Mouse (Mus musculus): ENCODE results near the gene Skor1. TPM values are rescaled to one million over a fixed set of nuclear protein-coding genes. Genes with fewer than 3 reads are reported as not detected.
A peak's percentile ranks its signal among the peaks of the same experiment; 100 is the strongest.

The Skor1 gene
- total and polyA plus RNA-seq, 2 experiments from 2014 or later: 9.2 to 36.3 TPM

DNA sequence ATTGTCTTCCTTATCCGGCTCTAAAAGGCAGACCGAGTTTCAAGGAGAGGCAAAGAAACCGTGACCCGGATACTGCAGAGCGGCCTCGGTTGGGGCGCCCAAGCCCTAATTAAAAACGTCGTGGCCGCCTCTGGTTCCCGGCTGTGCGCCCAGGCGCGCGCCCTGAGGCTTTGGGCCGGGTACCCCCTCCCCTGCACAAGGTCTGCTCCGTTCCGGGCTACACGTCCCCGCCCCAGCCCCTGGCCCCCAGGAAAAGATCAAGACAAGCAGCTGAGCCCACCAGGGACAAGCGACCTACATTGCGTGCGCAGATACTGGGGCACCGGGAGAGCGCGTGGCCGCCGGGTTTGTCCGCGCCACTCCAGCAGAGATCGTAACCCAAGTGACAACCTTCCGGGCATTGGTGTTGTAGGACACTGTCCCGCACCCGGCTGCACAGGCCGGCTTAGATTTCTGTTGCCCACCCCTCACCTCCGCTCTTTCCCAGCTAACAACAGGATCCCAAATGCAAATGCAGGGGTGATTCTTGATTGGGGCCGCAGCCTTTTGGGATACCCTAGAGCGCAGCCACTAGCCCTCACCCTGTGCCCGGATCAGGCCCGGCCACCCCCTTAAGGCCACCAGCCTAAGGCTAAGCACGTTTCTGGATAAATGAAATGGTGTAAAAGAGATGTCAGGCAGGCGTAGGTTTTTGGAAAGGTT is 6.3 kb downstream of the Skor1 start:
- peak overlapping the region; percentile 61 for H3K4me2 ChIP-seq (ENCODE audit: low read depth, low read length)
- peak overlapping the region; percentile 38; the same call in 1 of the 2 replicates for H3K9ac ChIP-seq (replicated peaks; ENCODE audit: low read length)
- peaks cover 8% of the 10 kb centered on the region; the same call in 1 of the 2 replicates for H3K4me1 ChIP-seq (ENCODE audit: insufficient read depth, low read length)
- DNase-seq (ENCODE audit: low spot score): peak; percentile 14
- peaks cover 91% of the 10 kb centered on the region for H3K27me3 ChIP-seq (ENCODE audit: insufficient read depth, low read length)
- TF ChIP-seq CTCF (IDR thresholded peaks at IDR 0.05; ENCODE audit: low read depth): no peak
- no peaks in the 10 kb centered on the region for H3K36me3 ChIP-seq (ENCODE audit: insufficient read depth, low read length)
- peak overlapping the region; percentile 45 for H3K4me3 ChIP-seq (ENCODE audit: low read length)
- peak; percentile 19; the same call in 1 of the 2 replicates for ATAC-seq
- H3K27ac ChIP-seq: peak overlapping the region; percentile 66
- H3K9me3 ChIP-seq (ENCODE audit: low read length): no peaks in the 10 kb centered on the region
- 1% methylated on average over 42 of the region's 42 CpGs for WGBS

DNA sequence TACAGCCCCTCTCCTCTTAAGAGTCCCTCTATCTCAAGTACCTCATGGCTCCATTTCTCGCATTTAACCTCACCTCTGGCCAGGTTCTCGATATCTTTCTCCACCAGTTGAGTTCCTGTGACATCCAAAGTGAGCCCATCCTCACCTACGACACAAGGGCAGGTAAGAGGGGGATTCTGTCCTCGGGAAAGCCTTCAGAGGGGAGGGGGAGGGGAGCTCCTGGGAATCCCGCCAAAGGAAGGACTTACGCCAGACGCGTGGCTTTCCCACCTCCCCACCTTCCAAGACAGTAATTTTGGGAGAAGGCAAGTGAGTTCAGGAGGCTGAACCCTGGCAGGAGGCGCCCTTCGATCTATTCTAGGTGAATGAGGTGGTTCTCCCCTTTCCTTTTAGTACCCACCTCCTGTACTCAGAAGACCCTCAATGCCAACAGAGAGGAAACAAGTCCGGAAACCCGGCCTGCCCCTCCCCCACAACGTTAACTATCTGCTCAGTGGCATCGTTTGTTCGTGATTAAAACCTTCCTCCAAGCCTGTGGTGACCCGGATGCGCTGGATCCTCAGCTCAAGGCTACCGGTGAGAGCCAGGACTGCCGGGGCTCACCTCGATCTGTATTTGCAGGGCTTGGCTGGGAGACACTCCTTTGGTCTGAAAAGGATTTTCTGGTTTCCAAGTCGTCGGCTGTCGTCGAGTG is 7.0 kb downstream of the Skor1 start:
- Histone ChIP-seq H3K27ac (peak overlapping the region; percentile 66; the same call in 1 of the 2 replicates), H3K4me2 (ENCODE audit: low read depth, low read length) (peak overlapping the region; percentile 61), H3K4me3 (ENCODE audit: low read length) (peak overlapping the region; percentile 45; the same call in 1 of the 2 replicates), H3K27me3 (ENCODE audit: insufficient read depth, low read length) (peaks cover 91% of the 10 kb centered on the region), H3K36me3 (ENCODE audit: insufficient read depth, low read length) (no peaks in the 10 kb centered on the region), H3K4me1 (ENCODE audit: insufficient read depth, low read length) (peaks cover 8% of the 10 kb centered on the region; the same call in 1 of the 2 replicates), H3K9me3 (ENCODE audit: low read length) (no peaks in the 10 kb centered on the region), H3K9ac (replicated peaks; ENCODE audit: low read length) (0 out of 2 replicates have a peak overlapping the region, but pooled peaks have one; percentile 38)
- no peak for ATAC-seq
- WGBS: 2% methylated on average over 24 of the region's 24 CpGs
- no peak for TF ChIP-seq CTCF (IDR thresholded peaks at IDR 0.05; ENCODE audit: low read depth)
- DNase-seq (ENCODE audit: low spot score): peak; percentile 20

DNA sequence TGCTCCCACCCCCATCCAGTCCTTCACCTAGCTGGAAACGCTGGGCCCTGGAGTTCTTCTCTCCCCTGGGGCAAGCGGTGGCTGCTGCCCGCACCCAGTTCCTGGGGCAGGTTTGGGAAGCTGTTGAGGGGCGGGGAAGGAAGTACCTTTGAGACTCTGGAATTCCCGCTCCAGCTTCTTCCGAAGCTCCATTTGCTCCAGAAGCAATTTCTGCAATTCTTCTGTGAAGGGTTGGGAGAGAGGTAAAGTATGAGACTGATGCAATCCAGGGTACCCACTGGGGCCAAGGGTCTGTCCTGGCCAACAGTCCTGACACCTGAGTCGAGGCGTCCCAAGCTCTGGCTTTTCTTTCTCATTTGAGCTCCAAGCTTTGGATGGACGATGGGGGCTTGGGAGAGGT is 8.6 kb downstream of the Skor1 start:
- ATAC-seq: no peak
- H3K36me3 ChIP-seq (ENCODE audit: insufficient read depth, low read length): no peaks in the 10 kb centered on the region
- no peak overlapping the region for H3K27ac ChIP-seq
- H3K27me3 ChIP-seq (ENCODE audit: insufficient read depth, low read length): peaks cover 92% of the 10 kb centered on the region
- no peak for TF ChIP-seq CTCF (IDR thresholded peaks at IDR 0.05; ENCODE audit: low read depth)
- no peak for DNase-seq (ENCODE audit: low spot score)
- H3K9me3 ChIP-seq (ENCODE audit: low read length): no peaks in the 10 kb centered on the region
- no peak overlapping the region; the same call in 1 of the 2 replicates for H3K4me3 ChIP-seq (ENCODE audit: low read length)
- 5% methylated on average over 9 of the region's 9 CpGs for WGBS
- H3K9ac ChIP-seq (replicated peaks; ENCODE audit: low read length): no peak overlapping the region
- H3K4me2 ChIP-seq (ENCODE audit: low read depth, low read length): peak overlapping the region; percentile 31
- peaks cover 11% of the 10 kb centered on the region; the same call in 1 of the 2 replicates for H3K4me1 ChIP-seq (ENCODE audit: insufficient read depth, low read length)

DNA sequence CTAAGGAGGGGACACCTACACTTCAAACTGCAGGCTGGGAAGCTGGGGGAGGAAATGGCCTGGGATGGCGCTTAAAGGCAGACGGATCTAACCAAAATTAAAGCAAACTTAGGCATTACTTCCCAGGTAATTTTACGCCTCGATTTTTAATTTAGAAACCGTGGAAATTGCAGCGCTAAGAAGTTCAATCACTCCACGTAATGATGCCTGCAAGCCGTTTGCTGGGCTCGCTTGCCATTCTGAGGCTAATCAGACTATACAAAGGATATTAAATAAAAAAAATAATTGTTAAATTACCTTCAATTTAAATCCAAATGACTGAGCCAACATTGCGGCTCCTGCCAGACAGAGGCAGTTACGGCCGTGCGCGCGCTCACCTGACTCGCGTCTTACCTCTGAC is 9.1 kb downstream of the Skor1 start:
- Histone ChIP-seq H3K36me3 (ENCODE audit: insufficient read depth, low read length) (no peaks in the 10 kb centered on the region), H3K27ac (no peak overlapping the region), H3K4me3 (ENCODE audit: low read length) (peak overlapping the region; percentile 6; the same call in 1 of the 2 replicates), H3K4me2 (ENCODE audit: low read depth, low read length) (peak overlapping the region; percentile 31; the same call in 1 of the 2 replicates), H3K9me3 (ENCODE audit: low read length) (no peaks in the 10 kb centered on the region), H3K27me3 (ENCODE audit: insufficient read depth, low read length) (peaks cover 92% of the 10 kb centered on the region), H3K4me1 (ENCODE audit: insufficient read depth, low read length) (peaks cover 15% of the 10 kb centered on the region; the same call in 1 of the 2 replicates), H3K9ac (replicated peaks; ENCODE audit: low read length) (no peak overlapping the region)
- peak; percentile 27 for DNase-seq (ENCODE audit: low spot score)
- no peak for ATAC-seq
- 7% methylated on average over 17 of the region's 17 CpGs for WGBS
- TF ChIP-seq CTCF (IDR thresholded peaks at IDR 0.05; ENCODE audit: low read depth): no peak

DNA sequence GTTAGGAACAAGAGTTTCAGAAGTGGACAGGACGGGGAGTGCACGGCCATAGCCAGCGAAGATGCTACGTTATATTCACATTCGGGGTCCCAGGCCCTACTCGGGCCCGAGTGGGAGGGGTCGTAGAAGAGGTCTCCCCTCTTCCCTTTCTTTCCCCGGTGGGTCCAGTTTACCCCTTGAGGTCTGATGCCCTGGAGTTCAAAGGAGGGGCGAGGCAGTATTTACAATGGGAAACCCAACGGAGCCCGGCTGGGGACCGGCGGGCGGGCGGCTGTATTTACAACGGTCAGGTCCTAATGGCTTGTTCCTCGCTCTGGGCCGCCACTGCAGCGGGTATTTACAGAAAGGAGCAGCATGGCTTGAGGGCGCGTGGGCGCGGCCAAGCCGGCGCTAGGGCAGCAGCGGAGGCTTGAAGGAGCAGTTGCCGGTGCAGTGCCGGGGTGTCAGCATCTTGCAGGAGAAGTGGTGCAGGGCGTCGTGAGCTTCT is 10.2 kb downstream of the Skor1 start:
- no peaks in the 10 kb centered on the region for H3K36me3 ChIP-seq (ENCODE audit: insufficient read depth, low read length)
- WGBS: 1% methylated on average over 31 of the region's 31 CpGs
- H3K9ac ChIP-seq (replicated peaks; ENCODE audit: low read length): no peak overlapping the region; the same call in 1 of the 2 replicates
- H3K4me1 ChIP-seq (ENCODE audit: insufficient read depth, low read length): peaks cover 17% of the 10 kb centered on the region; the same call in 1 of the 2 replicates
- no peak overlapping the region for H3K27ac ChIP-seq
- peak; percentile 49 for DNase-seq (ENCODE audit: low spot score)
- H3K9me3 ChIP-seq (ENCODE audit: low read length): no peaks in the 10 kb centered on the region
- no peak for TF ChIP-seq CTCF (IDR thresholded peaks at IDR 0.05; ENCODE audit: low read depth)
- H3K4me2 ChIP-seq (ENCODE audit: low read depth, low read length): peak overlapping the region; percentile 49
- peaks cover 90% of the 10 kb centered on the region for H3K27me3 ChIP-seq (ENCODE audit: insufficient read depth, low read length)
- ATAC-seq: no peak
- H3K4me3 ChIP-seq (ENCODE audit: low read length): peak overlapping the region; percentile 23

DNA sequence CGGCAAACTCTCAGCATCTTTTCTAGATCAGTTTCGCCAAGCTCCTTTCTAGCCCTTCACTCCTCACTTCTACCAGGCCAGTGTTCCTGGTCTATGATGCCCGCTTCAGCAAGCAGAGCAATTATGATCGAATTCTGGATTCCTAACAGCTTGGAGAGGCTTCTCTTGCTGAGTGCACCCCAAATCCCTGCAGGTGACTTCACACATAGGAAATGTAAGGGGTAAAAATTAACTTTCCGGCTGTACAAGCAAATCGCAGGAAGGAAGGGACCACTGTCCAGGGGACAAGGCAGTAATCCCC is 11.2 kb downstream of the Skor1 start:
- Histone ChIP-seq H3K9ac (replicated peaks; ENCODE audit: low read length) (no peak overlapping the region), H3K4me1 (ENCODE audit: insufficient read depth, low read length) (peaks cover 17% of the 10 kb centered on the region; the same call in 1 of the 2 replicates), H3K9me3 (ENCODE audit: low read length) (no peaks in the 10 kb centered on the region), H3K27ac (no peak overlapping the region), H3K36me3 (ENCODE audit: insufficient read depth, low read length) (no peaks in the 10 kb centered on the region), H3K27me3 (ENCODE audit: insufficient read depth, low read length) (peaks cover 80% of the 10 kb centered on the region), H3K4me2 (ENCODE audit: low read depth, low read length) (0 out of 2 replicates have a peak overlapping the region, but pooled peaks have one; percentile 49), H3K4me3 (ENCODE audit: low read length) (no peak overlapping the region)
- ATAC-seq (no peak), DNase-seq (ENCODE audit: low spot score) (no peak)
- WGBS: 11% methylated on average over 6 of the region's 6 CpGs
- TF ChIP-seq CTCF (IDR thresholded peaks at IDR 0.05; ENCODE audit: low read depth): no peak

Measured in hindbrain, postnatal 0 days (tissue).